Mouse (Mus musculus): ENCODE data around the gene Cdk18.
A peak's percentile ranks its signal among the peaks of the same experiment; 100 is the strongest.

Gene Cdk18

DNA sequence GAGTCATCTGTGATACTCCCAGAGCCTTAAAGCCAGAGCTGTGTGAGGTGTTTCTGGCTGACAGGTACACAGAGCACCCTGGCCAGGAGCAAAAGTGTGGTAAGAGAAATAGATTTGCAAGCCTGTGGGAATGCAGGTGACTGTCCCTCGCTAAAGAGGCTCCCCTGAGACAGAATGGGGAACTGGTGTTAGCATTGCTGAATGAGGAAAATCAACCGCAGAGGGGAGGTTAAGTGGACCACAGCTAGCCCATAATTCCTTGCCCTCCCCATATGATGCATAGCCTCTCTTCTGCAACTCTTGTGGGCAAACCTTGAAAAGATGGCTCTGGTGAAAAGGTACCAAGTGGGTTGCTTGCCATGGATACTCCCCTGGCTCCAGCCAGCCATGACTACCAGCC lies 9.9 kb upstream of the Cdk18 start:
- DNase-seq = no peak

DNA sequence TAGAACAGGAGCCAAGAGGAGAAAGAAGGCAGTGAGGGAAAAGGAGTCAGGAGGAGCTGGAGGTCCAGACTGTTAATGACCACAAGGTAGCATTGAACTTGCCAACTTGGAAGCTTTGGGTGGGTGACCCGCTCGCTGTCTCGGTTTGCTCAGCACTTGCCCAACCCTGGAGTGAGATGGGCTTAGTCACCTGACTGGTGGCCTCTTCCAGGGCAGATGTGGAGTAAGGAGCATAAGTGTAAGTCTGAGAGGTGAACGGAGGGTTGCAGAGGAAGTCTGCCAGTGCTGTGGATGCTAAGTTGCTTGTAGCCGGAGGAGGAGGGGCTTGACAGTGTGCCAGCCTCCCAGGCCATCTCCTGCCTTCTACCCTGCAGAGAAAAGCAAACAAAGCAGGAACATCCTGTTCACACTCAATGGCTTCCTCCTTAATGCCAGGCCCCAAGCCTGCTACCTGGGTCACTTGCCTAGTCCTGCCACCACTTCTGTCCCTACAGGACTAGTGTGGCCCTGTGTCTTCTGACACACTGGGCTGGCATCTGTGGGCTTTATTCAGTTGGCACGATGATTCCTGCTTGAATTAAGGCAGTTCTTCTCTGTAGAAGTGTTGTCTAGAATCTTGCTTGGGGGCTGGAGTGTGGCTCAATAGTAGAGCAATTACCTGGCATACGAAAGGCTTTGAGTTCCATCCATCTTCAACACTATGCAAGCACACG lies 6.6 kb upstream of the Cdk18 start:
- no peak for DNase-seq

DNA sequence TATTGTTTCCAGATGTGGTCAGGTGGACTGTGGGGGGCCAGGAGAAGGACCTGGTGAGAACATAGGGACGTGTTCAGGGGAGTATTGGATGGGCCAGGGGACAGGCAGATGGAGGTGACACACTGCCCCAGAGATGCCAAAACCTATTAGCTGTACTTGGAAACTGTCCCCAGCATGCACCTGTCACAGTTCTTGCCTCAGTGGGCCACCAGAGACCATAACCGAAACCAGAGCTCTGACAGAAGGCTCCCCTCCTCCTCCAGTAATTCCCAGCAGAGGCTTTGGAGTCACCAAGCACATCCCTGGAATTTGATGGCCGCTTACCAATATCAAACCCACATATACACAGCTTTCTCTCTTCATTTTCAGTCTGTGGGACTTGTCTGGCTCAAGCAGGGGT lies 5.4 kb upstream of the Cdk18 start:
- DNase-seq = no peak

DNA sequence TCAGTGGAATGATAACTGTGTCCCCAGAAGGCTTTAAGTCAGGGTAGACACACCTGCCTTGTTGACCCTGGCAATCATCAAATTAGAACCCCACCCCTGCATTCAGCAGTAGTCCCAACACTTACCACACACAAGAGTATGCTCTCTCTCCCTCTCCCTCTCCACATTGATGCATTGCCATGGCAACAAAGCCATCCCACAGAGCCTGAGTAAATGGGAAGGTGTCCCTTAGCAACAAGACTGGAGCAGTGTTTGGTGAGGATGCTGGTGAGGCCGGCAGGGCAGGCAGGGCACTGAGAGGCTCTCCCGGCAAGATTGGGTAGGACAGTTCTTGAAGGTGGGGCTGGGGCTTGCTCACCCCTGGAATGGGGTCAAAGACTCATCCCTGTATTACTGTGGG lies 4.7 kb upstream of the Cdk18 start:
- DNase-seq = no peak

DNA sequence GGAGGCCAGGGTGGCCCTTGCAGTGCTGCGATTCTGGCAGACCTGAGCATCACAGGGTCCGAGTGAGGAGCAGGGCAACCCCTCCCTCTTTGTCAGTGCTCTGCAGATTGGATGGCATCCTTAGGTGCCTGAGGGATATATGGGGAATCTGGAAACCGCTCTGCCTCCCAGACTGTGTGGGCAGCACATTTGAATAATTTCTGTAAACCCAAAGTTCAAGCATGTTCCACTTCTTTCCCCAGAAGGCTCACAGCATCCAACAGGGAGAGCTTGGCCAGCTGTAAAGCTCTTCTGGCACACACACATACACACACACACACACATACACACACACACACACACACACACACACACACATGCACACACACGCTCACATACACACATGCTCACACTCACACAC lies 4.2 kb upstream of the Cdk18 start:
- no peak for DNase-seq

DNA sequence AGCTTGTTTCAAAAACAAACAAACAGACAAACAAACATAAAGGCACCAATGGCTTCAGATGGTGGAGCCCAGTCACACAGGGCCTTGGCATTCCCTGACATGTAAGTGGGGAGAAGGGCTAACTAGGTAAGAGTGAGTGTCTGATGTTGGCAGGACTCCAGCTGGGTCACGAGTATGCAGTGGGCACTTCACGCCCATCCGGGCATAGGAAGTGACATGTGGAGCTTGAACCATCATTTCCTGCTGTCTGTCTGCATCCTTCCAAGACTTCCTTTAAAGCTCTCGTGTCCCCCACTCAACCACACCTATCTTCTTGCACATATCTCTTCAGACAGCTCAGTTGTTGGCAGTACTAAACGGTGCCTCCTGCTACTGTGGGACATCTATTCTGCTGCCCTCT lies 3.6 kb upstream of the Cdk18 start:
- DNase-seq = no peak

DNA sequence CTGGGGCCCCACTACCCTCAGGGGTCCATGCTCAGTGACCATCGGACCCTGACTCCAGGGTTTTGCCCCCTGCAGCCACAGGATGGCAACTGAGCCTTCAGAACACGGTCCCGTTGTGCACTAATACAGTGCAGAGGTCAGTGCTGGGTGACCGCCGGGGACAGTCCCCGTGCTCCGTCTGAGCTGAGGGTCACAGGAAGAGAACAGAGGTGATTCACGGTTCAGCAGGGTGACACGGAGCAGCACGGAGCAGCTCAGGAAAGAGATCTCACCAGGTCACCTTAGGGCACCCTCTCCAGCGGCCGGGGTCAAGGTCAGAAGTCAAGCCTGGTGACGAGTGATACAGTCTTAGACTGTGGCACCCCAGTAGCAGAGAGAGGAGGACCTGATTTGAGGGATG lies 2.3 kb upstream of the Cdk18 start:
- no peak for DNase-seq

DNA sequence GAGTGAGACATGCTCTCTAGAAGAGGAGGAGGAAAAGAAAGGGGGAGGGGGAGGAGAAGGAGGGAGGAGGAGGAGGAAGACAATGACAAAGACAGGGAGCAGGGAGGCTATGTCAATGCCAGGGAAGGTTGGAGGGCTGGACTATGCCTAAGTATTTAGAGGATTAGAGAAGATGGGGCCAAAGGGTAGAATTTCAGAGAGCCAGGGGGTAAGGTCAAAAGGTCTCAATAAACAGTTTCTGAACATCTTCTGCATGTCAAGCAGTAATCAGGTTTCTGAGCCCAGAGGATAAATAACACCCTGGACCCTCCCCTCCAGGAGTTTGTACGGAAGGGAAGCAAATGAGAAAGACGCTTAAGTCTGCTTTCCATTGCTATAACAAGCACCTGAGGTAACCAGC lies 1.7 kb upstream of the Cdk18 start:
- no peak for DNase-seq

DNA sequence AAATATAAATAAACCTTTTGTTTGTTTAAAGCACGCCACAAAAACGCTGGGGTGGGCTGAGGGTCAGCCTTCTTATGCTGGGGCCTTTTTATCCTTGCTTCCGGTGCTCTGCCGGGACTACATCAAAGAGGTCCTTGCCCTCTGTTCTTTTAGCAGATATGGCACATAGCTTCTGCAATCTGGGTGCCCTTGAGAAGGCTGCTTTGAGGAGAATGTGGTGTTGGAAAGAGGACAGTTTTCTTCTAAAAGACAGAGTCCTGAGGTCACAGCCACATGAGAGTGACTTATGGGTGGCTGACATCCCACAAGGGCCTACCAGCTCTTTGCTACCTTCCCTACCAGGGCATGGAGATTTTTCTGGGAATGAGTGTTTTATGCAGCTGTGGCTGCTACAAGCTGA lies 1.1 kb upstream of the Cdk18 start:
- no peak for DNase-seq

DNA sequence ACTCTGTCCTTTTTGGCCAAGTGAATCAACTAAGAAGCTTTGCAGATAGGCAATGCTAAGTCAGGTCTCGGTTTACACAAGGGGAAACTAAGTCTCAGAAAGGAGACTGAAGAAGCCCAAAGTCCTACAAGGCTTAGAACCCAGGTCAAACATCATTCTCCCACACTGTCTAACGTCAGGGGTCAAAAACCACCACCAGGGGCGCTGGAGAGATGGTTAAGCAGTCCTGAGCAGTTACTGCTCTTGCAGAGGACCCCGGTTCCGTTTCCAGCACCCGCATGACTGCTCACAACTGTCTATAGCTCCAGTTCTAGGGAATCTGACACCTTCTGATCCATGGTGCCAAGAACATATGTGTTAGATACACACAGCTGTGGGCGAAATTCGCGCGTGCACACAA lies 687 bp upstream of the Cdk18 start:
- peak; percentile 60 to 62 for DNase-seq

DNA sequence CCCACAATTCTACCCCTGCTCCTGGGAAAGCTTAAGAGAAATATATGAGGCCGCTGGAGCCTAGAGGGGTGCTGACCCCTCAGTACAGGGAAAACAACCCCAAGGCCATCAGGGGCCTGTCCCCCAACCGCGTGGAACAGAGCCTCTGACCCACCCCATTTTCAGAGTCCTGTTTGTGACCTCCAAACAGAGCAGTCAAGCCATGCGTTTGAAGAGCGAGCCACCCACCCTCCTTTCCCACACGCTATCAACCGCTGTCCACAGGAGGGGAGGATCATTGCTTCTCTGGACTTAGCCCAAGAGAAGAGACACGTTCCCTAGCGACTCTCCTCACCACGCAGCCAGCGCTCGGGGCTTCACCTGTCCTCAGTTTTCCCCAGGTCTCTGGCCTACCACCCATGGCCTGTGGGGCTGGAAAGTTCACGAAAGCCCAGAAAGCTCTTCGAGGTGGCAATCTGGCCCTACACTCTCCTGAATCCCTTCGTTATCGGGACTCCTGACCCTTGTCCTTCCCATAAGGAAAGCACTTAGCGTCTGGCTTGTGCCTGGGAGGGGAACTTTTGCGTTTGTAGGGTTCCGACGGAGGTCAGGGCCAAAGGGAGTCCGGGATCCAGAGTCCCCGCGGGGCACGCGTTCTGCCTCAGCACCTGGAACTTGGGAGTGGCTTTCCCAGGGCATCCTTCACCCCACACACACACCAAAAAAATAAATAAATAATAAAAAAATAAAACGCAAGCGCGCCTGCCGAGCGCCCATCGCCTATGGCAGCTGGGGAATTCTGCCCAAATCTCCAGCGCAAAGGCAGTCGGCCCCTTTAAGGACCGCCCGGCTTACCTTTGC lies 688 bp downstream of the Cdk18 start:
- DNase-seq = no peak

DNA sequence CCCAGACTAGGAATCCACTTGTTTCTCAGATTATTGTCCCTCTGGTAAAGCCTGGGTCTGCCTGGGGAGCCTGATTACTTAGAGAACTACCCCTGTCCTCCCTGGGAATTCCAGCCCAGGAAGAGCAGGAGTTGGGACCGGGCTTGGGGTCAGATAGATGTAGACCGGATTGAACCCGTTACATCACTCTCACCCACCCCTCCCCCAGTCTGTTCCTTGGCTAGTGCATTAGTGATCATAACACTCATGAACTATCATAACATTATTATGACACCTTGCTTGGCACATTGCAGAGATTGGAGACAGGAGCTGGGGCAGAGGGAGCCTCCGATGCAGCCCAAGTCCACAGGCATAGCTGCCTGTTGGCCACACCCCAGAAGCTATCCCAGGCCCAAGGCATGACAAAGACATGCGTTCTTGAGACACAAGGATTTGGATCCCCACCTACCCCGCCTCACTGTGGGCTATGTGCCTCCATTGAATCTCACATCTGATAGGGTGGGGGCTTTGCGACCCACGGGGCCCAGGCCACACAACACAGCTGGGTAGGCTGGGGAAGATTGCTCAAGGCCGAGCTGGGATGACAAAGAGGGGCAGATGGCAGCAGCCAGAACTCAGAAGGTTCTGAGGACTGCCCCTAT lies 1.4 kb downstream of the Cdk18 start:
- no peak for DNase-seq

DNA sequence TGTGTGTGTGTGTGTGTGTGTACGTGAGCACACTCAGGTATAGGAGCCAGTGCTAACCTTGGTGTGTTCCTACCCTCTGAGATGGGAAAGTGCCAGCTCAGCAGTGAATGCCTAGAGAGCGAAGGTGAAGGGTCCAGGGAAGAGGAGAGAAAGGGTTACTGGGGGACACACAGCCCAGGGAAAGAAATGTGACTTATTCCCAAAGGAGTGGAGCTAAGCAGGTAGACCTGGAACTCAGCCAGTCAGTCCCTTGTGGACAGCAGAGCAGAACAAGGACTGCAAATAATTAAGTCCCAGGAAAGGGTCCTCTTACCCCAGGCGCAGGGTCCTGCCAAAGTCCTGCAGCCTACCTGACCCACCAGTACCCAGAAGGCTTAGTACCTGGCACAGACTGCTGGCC lies 2.6 kb downstream of the Cdk18 start:
- DNase-seq = no peak

DNA sequence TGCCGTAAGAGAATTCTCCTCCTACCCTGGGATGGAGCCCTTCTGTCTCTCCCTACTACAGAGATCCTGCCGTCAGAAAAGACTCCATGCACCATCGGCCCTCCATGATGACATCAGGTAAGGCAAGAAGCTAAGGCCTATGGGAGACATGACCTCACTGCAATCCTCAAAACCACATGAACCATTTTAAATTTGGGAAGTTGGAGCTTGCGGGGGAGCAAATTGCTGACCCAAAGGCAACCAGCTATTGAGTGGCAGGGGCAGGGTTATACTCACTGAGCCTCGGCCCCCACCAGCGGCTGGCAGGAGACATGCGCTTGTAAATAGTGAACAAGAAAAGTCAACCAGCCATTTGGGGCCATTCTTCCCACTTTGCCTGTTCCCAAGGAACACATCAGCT lies 3.9 kb downstream of the Cdk18 start:
- no peak for DNase-seq

DNA sequence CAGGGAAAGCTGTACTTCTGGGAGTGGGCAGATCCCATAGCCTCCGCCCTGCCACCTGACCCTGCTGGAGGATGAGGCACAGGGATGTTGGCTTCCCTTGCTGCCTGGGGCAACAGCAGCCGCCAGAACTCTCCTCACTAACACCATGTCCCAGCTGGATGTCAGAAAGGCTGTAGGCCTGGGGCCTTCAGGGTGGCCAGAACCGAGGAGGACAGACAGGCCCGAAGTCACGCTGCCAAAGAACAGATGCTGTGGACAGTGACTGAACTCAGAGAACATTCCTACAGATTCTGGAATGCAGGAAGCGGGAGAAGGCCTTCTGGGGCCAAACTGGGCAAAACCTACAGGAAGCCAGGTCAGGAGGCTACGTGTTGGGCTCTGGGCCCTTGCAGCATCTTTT lies 11.2 kb downstream of the Cdk18 start:
- no peak for DNase-seq

DNA sequence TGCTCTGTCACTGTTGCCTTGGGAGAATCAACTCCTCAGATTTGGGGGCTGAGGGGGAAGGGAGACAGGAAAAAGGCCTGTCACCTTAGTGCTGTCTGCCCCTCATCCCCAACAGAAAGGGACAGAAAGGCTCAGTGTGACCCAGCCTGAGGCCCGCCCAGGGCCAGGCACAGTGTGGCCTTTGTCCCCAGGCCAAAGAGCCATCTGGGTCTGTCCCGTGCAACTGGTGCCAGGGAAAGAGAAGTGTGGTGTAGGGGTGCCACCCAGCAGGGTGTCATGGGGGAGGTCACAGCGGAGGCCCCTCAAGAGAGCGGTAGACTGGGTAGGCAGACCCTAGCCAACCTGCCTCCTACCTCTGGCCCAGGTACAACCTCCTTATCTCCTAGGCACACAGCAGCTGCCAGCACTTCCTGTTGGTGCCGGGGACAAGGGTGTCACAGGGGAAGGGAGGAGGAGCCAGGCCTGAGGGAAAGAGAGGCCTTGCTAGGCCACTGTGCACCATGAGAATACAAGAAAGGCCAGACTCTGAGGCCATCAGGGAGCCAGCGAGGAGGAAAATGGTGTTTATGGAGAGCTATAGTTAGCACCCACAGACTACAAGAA lies 13.6 kb downstream of the Cdk18 start:
- DNase-seq = no peak

DNA sequence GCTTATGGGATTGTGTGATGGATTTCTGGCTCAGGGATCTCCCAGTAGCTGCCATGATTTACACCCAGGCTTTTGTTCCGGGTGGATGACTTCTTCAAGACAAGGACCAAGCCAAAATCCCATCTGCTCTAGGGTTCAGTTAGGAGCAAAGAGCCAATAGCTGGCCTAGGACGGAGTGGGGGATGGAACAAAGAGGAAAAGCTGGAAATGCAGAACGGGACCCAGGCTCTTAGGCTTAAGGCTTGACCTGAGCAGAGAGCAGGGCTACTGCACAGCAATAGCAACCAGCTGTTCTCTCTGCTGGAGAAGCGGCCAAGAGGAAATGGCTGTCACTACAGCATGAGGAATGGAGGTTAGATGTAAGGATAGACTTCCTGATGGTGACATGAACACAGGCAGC lies 14.2 kb downstream of the Cdk18 start:
- DNase-seq = no peak

DNA sequence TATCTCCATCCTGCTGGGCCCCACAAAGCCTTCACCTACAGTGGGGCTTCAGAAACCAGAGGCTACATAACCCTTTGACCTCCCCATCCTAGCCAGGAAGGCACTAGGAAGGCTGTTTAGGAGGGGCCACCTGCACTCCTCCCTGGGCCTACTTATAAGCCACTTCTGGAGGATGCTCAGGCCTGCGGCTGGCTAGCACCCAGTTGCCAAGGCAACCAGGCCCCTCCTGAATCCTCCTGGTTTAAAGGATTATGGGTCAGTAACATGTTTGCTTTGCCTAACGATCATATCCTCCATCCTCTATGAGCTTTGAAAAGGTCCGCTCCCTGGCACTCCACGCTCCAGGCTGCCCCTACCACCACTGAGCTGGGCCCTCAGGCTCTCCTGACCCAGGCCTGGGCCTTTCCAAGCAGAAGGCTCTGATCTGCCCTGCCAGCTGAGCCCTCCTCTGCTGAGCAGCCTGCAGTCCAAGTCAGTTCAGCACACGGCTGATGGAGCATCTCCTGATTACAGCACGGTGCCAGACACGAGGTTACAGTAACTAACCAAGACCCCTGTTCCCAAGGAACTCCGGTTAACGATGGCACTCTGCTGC lies 16.0 kb downstream of the Cdk18 start:
- DNase-seq = no peak

DNA sequence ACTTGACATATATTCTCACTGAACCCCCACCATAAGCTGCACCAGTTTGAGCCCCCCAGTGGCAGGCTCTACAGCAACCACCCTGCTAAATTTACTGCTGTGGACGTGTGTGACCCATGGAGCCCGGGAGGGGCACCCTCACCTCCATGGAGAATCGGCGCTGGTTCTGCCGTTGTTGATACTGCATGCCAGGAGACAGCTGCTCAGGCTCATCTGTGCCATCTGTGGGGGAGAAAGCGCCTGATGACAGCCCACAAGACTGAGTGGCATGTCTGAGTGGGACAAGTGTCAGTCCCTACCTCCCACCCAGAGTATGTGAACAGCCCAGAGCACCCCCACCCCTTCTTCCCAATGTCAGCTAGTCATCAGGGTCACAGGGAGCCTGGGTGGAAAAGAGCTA lies 17.6 kb downstream of the Cdk18 start:
- DNase-seq = no peak

DNA sequence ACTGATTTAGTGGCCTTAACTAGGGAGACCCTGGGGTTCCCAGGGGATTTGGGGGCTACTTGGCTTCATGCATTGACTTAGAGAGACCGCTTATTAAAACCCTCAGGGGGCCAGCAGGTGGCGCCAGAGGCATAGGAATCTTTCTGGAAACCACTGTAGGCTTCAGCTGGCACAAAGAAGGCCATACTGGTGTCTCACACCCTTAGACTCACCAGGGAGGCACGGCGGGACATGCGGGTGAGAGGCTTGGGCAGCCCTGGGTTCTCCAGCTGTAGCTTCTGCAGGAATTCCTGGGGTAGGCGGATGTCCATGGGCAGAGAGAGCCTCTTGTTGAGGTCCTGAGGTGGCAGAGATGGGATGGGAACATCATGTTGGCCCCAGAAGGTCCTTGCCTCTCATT lies 18.2 kb downstream of the Cdk18 start:
- peak; percentile 88 to 91 for DNase-seq

DNA sequence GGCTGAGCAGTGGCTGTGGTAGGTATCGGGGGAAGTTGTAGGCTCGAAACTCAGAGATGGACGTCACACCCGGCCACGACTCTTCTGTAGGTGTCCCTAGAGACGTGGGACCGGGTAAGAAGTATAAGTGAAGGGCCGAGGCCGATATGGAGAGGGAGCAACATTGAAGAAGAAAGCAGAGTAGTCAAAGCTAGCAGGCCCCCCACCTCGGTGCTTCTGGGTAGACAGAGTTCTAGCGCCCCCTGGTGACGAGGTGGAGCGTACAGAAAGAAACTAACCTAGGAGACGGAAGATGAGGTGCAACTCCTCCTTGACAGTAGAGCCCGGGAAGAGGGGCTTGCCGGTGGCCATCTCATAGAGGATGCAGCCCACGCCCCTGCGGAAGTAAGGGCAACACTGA lies 22.9 kb downstream of the Cdk18 start:
- DNase-seq = peak; percentile 87 to 89

DNA sequence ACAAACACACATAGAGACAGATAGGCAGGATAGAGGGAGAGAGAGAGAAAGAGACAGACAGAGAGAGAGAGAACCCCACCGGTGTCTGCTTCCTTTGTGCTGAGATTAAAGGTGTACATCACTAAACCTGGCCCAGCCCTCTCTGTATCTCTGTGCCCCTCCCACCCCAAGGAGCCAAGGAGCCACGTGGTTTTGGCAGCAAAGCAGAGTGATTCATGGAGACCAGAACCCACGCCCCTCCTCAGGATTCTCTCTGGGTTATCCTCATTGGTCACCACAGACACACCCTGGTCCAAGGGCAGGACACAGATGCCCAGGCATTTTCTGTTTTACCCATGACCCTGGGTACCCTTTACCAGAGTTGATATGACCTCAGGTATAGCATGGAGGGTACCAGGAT lies 26.4 kb downstream of the Cdk18 start:
- no peak for DNase-seq

DNA sequence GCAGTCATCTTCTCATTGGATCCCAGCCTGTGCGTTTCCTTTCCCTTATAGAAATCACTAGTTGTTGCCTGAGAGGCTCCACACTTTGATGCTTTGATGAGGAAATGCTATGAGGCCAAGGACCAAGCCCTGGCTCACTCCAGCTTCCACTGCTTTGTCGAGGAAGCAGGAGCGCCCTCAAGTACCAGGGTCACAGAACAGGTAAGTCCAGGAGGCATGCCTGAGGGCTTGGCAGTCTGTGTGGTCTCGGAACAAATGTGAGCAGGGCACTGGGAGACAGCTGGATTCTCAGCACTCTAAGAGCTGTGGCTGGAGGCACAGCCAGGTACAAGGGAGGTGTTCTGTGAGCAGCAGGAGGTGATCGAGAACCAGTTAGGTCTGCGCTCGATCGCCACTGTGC lies 27.1 kb downstream of the Cdk18 start:
- DNase-seq = no peak
